ENCODE assay signal across 1 mouse cellular context in the genomic region with DNA sequence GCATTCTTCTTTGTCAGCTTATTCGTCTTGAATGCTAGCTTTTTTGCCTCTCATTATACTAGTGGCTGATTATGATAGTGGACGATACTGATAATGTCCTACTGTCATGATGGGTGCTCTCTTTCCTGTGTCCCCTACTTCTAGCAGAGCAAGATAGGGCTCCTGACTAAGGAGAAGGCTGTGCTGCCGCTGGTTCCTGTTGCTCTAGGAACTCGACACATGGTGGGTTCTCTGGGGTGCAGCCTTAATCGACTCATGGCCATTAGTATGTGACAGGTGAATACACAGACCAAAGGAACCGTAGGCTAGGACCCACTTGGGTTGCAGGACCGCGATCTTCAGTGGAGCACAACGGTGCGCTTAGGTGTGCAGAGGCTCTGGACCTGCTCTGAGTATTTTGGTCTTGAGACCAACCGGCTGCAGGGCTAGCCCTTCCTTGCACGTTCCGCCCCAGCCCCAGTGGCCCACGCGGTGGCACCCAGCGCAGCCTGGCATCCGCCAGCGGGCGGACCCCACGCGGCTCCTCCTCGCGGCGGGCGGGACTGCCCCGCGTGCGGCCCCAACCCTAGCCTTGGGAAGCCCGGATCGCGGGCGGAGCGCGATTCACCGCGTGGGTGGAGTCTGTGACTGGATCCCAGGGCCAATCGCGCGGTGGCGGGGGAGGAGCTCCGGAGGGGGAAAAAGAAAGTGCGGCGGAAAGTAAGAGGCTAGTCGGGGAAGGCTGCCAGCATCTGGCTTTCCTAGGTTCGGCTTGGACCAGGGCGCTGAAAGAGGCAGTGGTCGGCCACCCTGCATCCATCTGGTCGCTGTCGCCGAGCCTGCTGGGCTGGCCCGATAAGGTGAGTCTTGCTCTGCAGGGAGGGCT.
A peak's percentile ranks its signal among the peaks of the same experiment; 100 is the strongest.
TF ChIP-seq lines count a peak whose summit lies in the region.

A gene (plus strand): TSS at position 657 of the 865 bp plus-strand sequence.

TF ChIP-seq in MEL, 35 proteins besides CTCF, POLR2A, EP300 and RAD21 (continued from another document):
- TF ChIP-seq MXI1 (IDR thresholded peaks at IDR 0.05; ENCODE audit: low read depth, low read length) (peak; percentile 89), HCFC1 (IDR thresholded peaks at IDR 0.05; ENCODE audit: low read depth, low read length) (no peak; the same call in 1 of the 2 replicates), ZC3H11A (IDR thresholded peaks at IDR 0.05; ENCODE audit: low read depth, low read length) (no peak), USF1 (IDR thresholded peaks at IDR 0.05; ENCODE audit: low read depth, low read length) (0 out of 2 replicates have a peak, but pooled peaks have one; percentile 5), SIN3A (IDR thresholded peaks at IDR 0.05; ENCODE audit: low read length) (peak; percentile 64), JUND (IDR thresholded peaks at IDR 0.05; ENCODE audit: low read depth, low read length) (no peak), ZNF384 (IDR thresholded peaks at IDR 0.05; ENCODE audit: low read depth, low read length) (no peak), NRF1 (IDR thresholded peaks at IDR 0.05; ENCODE audit: insufficient read depth, low read depth, low read length, poor library complexity, severe bottlenecking) (no peak), GABPA (IDR thresholded peaks at IDR 0.05; ENCODE audit: low read depth, low read length) (no peak), E2F4 (IDR thresholded peaks at IDR 0.05; ENCODE audit: borderline replicate concordance, low read depth, low read length) (no peak), TBP (IDR thresholded peaks at IDR 0.05; ENCODE audit: low read depth, low read length) (peak; percentile 70), MAFK (IDR thresholded peaks at IDR 0.05; ENCODE audit: borderline replicate concordance, low read depth, low read length) (no peak), POLR2AphosphoS5 (IDR thresholded peaks at IDR 0.05; ENCODE audit: borderline replicate concordance, low read depth, low read length) (no peak; the same call in 1 of the 2 replicates), USF2 (IDR thresholded peaks at IDR 0.05; ENCODE audit: borderline replicate concordance in 1 of 2, insufficient read depth in 1 of 2, low read depth in 1 of 2, low read length in 2 of 2) (no peak), RCOR1 (IDR thresholded peaks at IDR 0.05; ENCODE audit: low read depth, low read length) (no peak), CHD2 (IDR thresholded peaks at IDR 0.05; ENCODE audit: low read length) (no peak), GATA1 (IDR thresholded peaks at IDR 0.05; ENCODE audit: low read depth, low read length) (0 out of 2 replicates have a peak, but pooled peaks have one; percentile 16), KAT2A (conservative IDR thresholded peaks at IDR 0.05; ENCODE audit: low read depth, low read length) (no peak), UBTF (IDR thresholded peaks at IDR 0.05; ENCODE audit: borderline replicate concordance, insufficient read depth, low read depth, low read length) (no peak), NELFE (IDR thresholded peaks at IDR 0.05; ENCODE audit: low read depth, low read length) (peak; percentile 81), ZMIZ1 (IDR thresholded peaks at IDR 0.05; ENCODE audit: low read depth, low read length) (peak; percentile 77; the same call in 1 of the 2 replicates), MAX (IDR thresholded peaks at IDR 0.05; ENCODE audit: low read length) (peak; percentile 69), SMC3 (IDR thresholded peaks at IDR 0.05; ENCODE audit: low read depth, low read length) (no peak)
TF ChIP-seq in MEL: peak in this region for 13.
